Comparison of ENCODE assay signal across 8 mouse cellular contexts in the genomic region with DNA sequence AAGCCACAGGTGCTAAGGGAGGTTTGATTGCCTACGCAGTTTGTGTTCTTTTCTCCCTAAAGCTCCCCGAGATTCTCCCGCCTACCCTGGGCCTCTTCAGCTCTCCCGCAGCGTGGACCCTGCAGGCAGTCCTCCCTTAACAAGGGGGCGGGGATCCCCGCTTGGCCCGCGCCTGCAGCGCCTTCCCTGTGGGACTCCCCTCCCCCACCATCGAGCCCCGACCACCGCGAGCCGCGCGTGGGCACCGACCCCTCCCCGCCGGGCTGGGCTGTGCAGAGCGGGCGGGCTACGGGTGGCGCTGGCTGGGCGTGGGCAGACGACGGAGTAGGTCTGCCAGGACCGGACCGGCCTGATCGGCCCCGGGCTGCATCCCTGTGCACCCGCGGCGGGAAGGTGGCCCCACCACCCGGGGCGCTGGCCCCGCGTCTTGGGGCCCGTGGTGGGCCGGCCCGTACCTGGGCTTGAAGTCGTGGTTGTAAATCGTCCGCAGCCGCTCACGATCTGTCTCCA. TPM values are rescaled to one million over a fixed set of nuclear protein-coding genes. Genes with fewer than 3 reads are reported as not detected.
DNase-seq lines count a peak whose midpoint lies in the region; ATAC-seq lines count a peak whose summit lies in the region.

No protein-coding gene starts in this region.

- peak; percentile 81 for ATAC-seq in embryonic facial prominence, embryonic 14.5 days (ENCODE audit: low read depth)
- ATAC-seq in heart, embryonic 11.5 days (replicated peaks; ENCODE audit: insufficient number of reproducible peaks, low FRiP score, low TSS enrichment), result peak; percentile 44
- ATAC-seq in kidney, embryonic 15.5 days (replicated peaks; ENCODE audit: low FRiP score), result peak; percentile 73
- peak; percentile 43 for ATAC-seq in liver, embryonic 15.5 days (ENCODE audit: insufficient read depth)
- peak; percentile 74 for ATAC-seq in stomach, embryonic 16.5 days (ENCODE audit: insufficient read depth, low FRiP score)

- H3K27me3 ChIP-seq in embryonic facial prominence, embryonic 14.5 days (replicated peaks; ENCODE audit: control insufficient read depth, insufficient read depth, low read length), result no peaks in the 10 kb centered on the region
- H3K27me3 ChIP-seq in heart, embryonic 11.5 days (ENCODE audit: control insufficient read depth, insufficient read depth, low read length), result no peaks in the 10 kb centered on the region
- H3K27me3 ChIP-seq in kidney, embryonic 15.5 days, result no peaks in the 10 kb centered on the region
- no peaks in the 10 kb centered on the region for H3K27me3 ChIP-seq in liver, embryonic 15.5 days
- no peaks in the 10 kb centered on the region for H3K27me3 ChIP-seq in stomach, embryonic 16.5 days (ENCODE audit: control insufficient read depth, insufficient read depth, low read length)

- WGBS in embryonic facial prominence, embryonic 14.5 days, result under 1% methylated on average over 36 of the region's 46 CpGs
- under 1% methylated on average over 35 of the region's 46 CpGs for WGBS in heart, embryonic 11.5 days (ENCODE audit: insufficient replicate concordance)
- under 1% methylated on average over 46 of the region's 46 CpGs for WGBS in kidney, embryonic 15.5 days
- under 1% methylated on average over 46 of the region's 46 CpGs for whole genome bisulfite sequencing in liver, embryonic 15.5 days (ENCODE audit: insufficient replicate concordance)
- 0% methylated on average over 46 of the region's 46 CpGs for WGBS in stomach, embryonic 16.5 days

- DNase-seq in 3134 (ENCODE audit: extremely low read depth, insufficient read length, low spot score), result peak; percentile 81
- peak; percentile 78 for DNase-seq in adrenal gland, adult 2 months
- peak; percentile 84 for DNase-seq in embryonic facial prominence, embryonic 14.5 days (ENCODE audit: low spot score)
- DNase-seq in neural tube, embryonic 10.5 days (ENCODE audit: extremely low spot score, low spot score), result peak; percentile 70

- H3K36me3 ChIP-seq in embryonic facial prominence, embryonic 14.5 days (ENCODE audit: control insufficient read depth, insufficient read depth, low read length), result peaks cover 18% of the 10 kb centered on the region; the same call in 1 of the 2 replicates
- peaks cover 3% of the 10 kb centered on the region; the same call in 1 of the 2 replicates for H3K36me3 ChIP-seq in heart, embryonic 11.5 days (ENCODE audit: control insufficient read depth, insufficient read depth, low read length)
- peaks cover 28% of the 10 kb centered on the region for H3K36me3 ChIP-seq in kidney, embryonic 15.5 days
- H3K36me3 ChIP-seq in liver, embryonic 15.5 days (replicated peaks), result peaks cover 18% of the 10 kb centered on the region
- no peaks in the 10 kb centered on the region for H3K36me3 ChIP-seq in stomach, embryonic 16.5 days (ENCODE audit: control insufficient read depth, insufficient read depth, low read length)

- H3K9me3 ChIP-seq in embryonic facial prominence, embryonic 14.5 days (ENCODE audit: control insufficient read depth, low read length), result no peaks in the 10 kb centered on the region
- H3K9me3 ChIP-seq in heart, embryonic 11.5 days (replicated peaks; ENCODE audit: control insufficient read depth, low read length), result no peaks in the 10 kb centered on the region
- no peaks in the 10 kb centered on the region for H3K9me3 ChIP-seq in kidney, embryonic 15.5 days (replicated peaks)
- H3K9me3 ChIP-seq in liver, embryonic 15.5 days (replicated peaks), result no peaks in the 10 kb centered on the region
- no peaks in the 10 kb centered on the region for H3K9me3 ChIP-seq in stomach, embryonic 16.5 days (replicated peaks; ENCODE audit: control insufficient read depth, low read length)

- peak overlapping the region; percentile 92 for H3K4me3 ChIP-seq in embryonic facial prominence, embryonic 14.5 days (ENCODE audit: low read depth, low read length)
- H3K4me3 ChIP-seq in heart, embryonic 11.5 days (ENCODE audit: low read depth, low read length), result peak overlapping the region; percentile 95
- peak overlapping the region; percentile 92 for H3K4me3 ChIP-seq in kidney, embryonic 15.5 days (replicated peaks)
- peak overlapping the region; percentile 77 for H3K4me3 ChIP-seq in liver, embryonic 15.5 days (replicated peaks)
- H3K4me3 ChIP-seq in stomach, embryonic 16.5 days (replicated peaks; ENCODE audit: low read length), result peak overlapping the region; percentile 91

- H3K9ac ChIP-seq in embryonic facial prominence, embryonic 14.5 days (ENCODE audit: low read depth, low read length), result peak overlapping the region; percentile 96
- peak overlapping the region; percentile 97 for H3K9ac ChIP-seq in heart, embryonic 11.5 days (ENCODE audit: low read depth, low read length)
- H3K9ac ChIP-seq in kidney, embryonic 15.5 days, result peak overlapping the region; percentile 90
- peak overlapping the region; percentile 84 for H3K9ac ChIP-seq in liver, embryonic 15.5 days
- H3K9ac ChIP-seq in stomach, embryonic 16.5 days (ENCODE audit: low read length), result peak overlapping the region; percentile 93

- peak overlapping the region; percentile 79 for H3K4me2 ChIP-seq in embryonic facial prominence, embryonic 14.5 days (ENCODE audit: low read depth, low read length)
- H3K4me2 ChIP-seq in heart, embryonic 11.5 days, result peak overlapping the region; percentile 79
- H3K4me2 ChIP-seq in kidney, embryonic 15.5 days, result peak overlapping the region; percentile 69
- H3K4me2 ChIP-seq in liver, embryonic 15.5 days, result peak overlapping the region; percentile 92
- peak overlapping the region; percentile 73 for H3K4me2 ChIP-seq in stomach, embryonic 16.5 days (ENCODE audit: low read depth, low read length)

- H3K27ac ChIP-seq in embryonic facial prominence, embryonic 14.5 days (replicated peaks; ENCODE audit: low read depth, low read length), result peak overlapping the region; percentile 96
- peak overlapping the region; percentile 96 for H3K27ac ChIP-seq in heart, embryonic 11.5 days (ENCODE audit: low read depth, low read length)
- H3K27ac ChIP-seq in kidney, embryonic 15.5 days, result peak overlapping the region; percentile 97
- H3K27ac ChIP-seq in liver, embryonic 15.5 days (replicated peaks), result peak overlapping the region; percentile 83
- peak overlapping the region; percentile 97 for H3K27ac ChIP-seq in stomach, embryonic 16.5 days (ENCODE audit: low read length)

- H3K4me1 ChIP-seq in embryonic facial prominence, embryonic 14.5 days (ENCODE audit: control insufficient read depth, insufficient read depth, low read length), result 0 out of 2 replicates have a peak, but pooled peaks cover 7% of the 10 kb centered on the region
- H3K4me1 ChIP-seq in heart, embryonic 11.5 days (ENCODE audit: control insufficient read depth, insufficient read depth, low read length), result peaks cover 20% of the 10 kb centered on the region
- H3K4me1 ChIP-seq in kidney, embryonic 15.5 days, result peaks cover 20% of the 10 kb centered on the region
- peaks cover 35% of the 10 kb centered on the region for H3K4me1 ChIP-seq in liver, embryonic 15.5 days (replicated peaks)
- H3K4me1 ChIP-seq in stomach, embryonic 16.5 days (ENCODE audit: control insufficient read depth, insufficient read depth, low read length), result peaks cover 22% of the 10 kb centered on the region

RNA-seq across cellular contexts. Expression of gene Mov10, which starts 0.8 kb away (rescaled TPM):
- total RNA-seq in adrenal gland, adult 2 months (2021), result 10 to 100 TPM; 16.7 to 18.9 TPM
- polyA plus RNA-seq in adrenal gland, adult 2 months (2012; rRNA removed), result 13.2 and 15.3 TPM in 2 replicates
- polyA plus RNA-seq in embryonic facial prominence, embryonic 14.5 days (2014; fragmentation: Nextera tagmentation; extraction: Ambion mirVana), result 38.1 and 44.6 TPM in 2 replicates
- 35.7 and 41.2 TPM in 2 replicates for polyA plus RNA-seq in heart, embryonic 11.5 days (2014; fragmentation: Nextera tagmentation; extraction: Ambion mirVana)
- 62.9 and 66.5 TPM in 2 replicates for polyA plus RNA-seq in kidney, embryonic 15.5 days (2015; fragmentation: Nextera tagmentation; extraction: Ambion mirVana)
- 27.6 and 29.0 TPM in 2 replicates for polyA plus RNA-seq in liver, embryonic 15.5 days (2015; fragmentation: Nextera tagmentation; extraction: Ambion mirVana)
- polyA plus RNA-seq in stomach, embryonic 16.5 days (2015; fragmentation: Nextera tagmentation; extraction: Ambion mirVana), result 68.0 and 78.2 TPM in 2 replicates

RNA-seq across cellular contexts. Expression of gene Rhoc, which starts 29.4 kb away (rescaled TPM):
- total RNA-seq in adrenal gland, adult 2 months (2021), result 100 to 1,000 TPM; 128 to 132 TPM
- 61.3 and 69.7 TPM in 2 replicates for polyA plus RNA-seq in adrenal gland, adult 2 months (2012; rRNA removed)
- polyA plus RNA-seq in embryonic facial prominence, embryonic 14.5 days (2014; fragmentation: Nextera tagmentation; extraction: Ambion mirVana), result 183 and 198 TPM in 2 replicates
- polyA plus RNA-seq in heart, embryonic 11.5 days (2014; fragmentation: Nextera tagmentation; extraction: Ambion mirVana), result 242 and 272 TPM in 2 replicates
- polyA plus RNA-seq in kidney, embryonic 15.5 days (2015; fragmentation: Nextera tagmentation; extraction: Ambion mirVana), result 131 and 135 TPM in 2 replicates
- 20.5 and 21.5 TPM in 2 replicates for polyA plus RNA-seq in liver, embryonic 15.5 days (2015; fragmentation: Nextera tagmentation; extraction: Ambion mirVana)
- polyA plus RNA-seq in stomach, embryonic 16.5 days (2015; fragmentation: Nextera tagmentation; extraction: Ambion mirVana), result 163 and 168 TPM in 2 replicates

RNA-seq across cellular contexts. Expression of gene Fam19a3, which starts 35.9 kb away (rescaled TPM):
- 1 to 10 TPM in 1 of 2 experiments, under 1 TPM in 1; 0.43 to 1.3 TPM for total RNA-seq in adrenal gland, adult 2 months (2021)
- 0.46 and 2.1 TPM in 2 replicates for polyA plus RNA-seq in adrenal gland, adult 2 months (2012; rRNA removed)
- 0.24 and 0.68 TPM in 2 replicates for polyA plus RNA-seq in embryonic facial prominence, embryonic 14.5 days (2014; fragmentation: Nextera tagmentation; extraction: Ambion mirVana)
- polyA plus RNA-seq in heart, embryonic 11.5 days (2014; fragmentation: Nextera tagmentation; extraction: Ambion mirVana), result 1.2 and 2.2 TPM in 2 replicates
- polyA plus RNA-seq in kidney, embryonic 15.5 days (2015; fragmentation: Nextera tagmentation; extraction: Ambion mirVana), result 0.06 and 0.10 TPM in 2 replicates
- not detected in 2 replicates for polyA plus RNA-seq in liver, embryonic 15.5 days (2015; fragmentation: Nextera tagmentation; extraction: Ambion mirVana)
- polyA plus RNA-seq in stomach, embryonic 16.5 days (2015; fragmentation: Nextera tagmentation; extraction: Ambion mirVana), result 0.03 and 0.06 TPM in 2 replicates

RNA-seq across cellular contexts. Expression of gene Ppm1j, which starts 36.7 kb away (rescaled TPM):
- 10 to 100 TPM in 1 of 2 experiments, 1 to 10 TPM in 1; 5.0 to 13.1 TPM for total RNA-seq in adrenal gland, adult 2 months (2021)
- 11.6 and 12.2 TPM in 2 replicates for polyA plus RNA-seq in adrenal gland, adult 2 months (2012; rRNA removed)
- 3.4 and 3.7 TPM in 2 replicates for polyA plus RNA-seq in embryonic facial prominence, embryonic 14.5 days (2014; fragmentation: Nextera tagmentation; extraction: Ambion mirVana)
- 23.5 and 36.9 TPM in 2 replicates for polyA plus RNA-seq in heart, embryonic 11.5 days (2014; fragmentation: Nextera tagmentation; extraction: Ambion mirVana)
- polyA plus RNA-seq in kidney, embryonic 15.5 days (2015; fragmentation: Nextera tagmentation; extraction: Ambion mirVana), result 6.5 and 6.9 TPM in 2 replicates
- 0.24 and 0.64 TPM in 2 replicates for polyA plus RNA-seq in liver, embryonic 15.5 days (2015; fragmentation: Nextera tagmentation; extraction: Ambion mirVana)
- polyA plus RNA-seq in stomach, embryonic 16.5 days (2015; fragmentation: Nextera tagmentation; extraction: Ambion mirVana), result 3.2 and 3.6 TPM in 2 replicates

RNA-seq across cellular contexts. Expression of gene St7l, which starts 46.3 kb away (rescaled TPM):
- total RNA-seq in adrenal gland, adult 2 months (2021), result 10 to 100 TPM; 54.0 to 59.4 TPM
- 8.3 and 9.6 TPM in 2 replicates for polyA plus RNA-seq in adrenal gland, adult 2 months (2012; rRNA removed)
- 32.8 and 35.3 TPM in 2 replicates for polyA plus RNA-seq in embryonic facial prominence, embryonic 14.5 days (2014; fragmentation: Nextera tagmentation; extraction: Ambion mirVana)
- polyA plus RNA-seq in heart, embryonic 11.5 days (2014; fragmentation: Nextera tagmentation; extraction: Ambion mirVana), result 24.2 and 29.4 TPM in 2 replicates
- polyA plus RNA-seq in kidney, embryonic 15.5 days (2015; fragmentation: Nextera tagmentation; extraction: Ambion mirVana), result 37.1 and 38.9 TPM in 2 replicates
- 11.2 and 13.9 TPM in 2 replicates for polyA plus RNA-seq in liver, embryonic 15.5 days (2015; fragmentation: Nextera tagmentation; extraction: Ambion mirVana)
- 37.3 and 42.3 TPM in 2 replicates for polyA plus RNA-seq in stomach, embryonic 16.5 days (2015; fragmentation: Nextera tagmentation; extraction: Ambion mirVana)

Comparison
In these comparisons a context has a peak if more than half of its experiments do, and no peak if none do; other contexts are left out.
1. Peak in every context shown above with its lines: DNase-seq, ATAC-seq, H3K4me3 ChIP-seq and H3K27ac ChIP-seq.